Mouse (Mus musculus) subcutaneous adipose tissue, adult 2 months (tissue): ENCODE results near the gene Gria4. TPM values are rescaled to one million over a fixed set of nuclear protein-coding genes. Genes with fewer than 3 reads are reported as not detected.

ENCODE experiments used
- polyA plus RNA-seq: library from polyadenylated mRNA; depleted of rRNA; stranded (reverse); fragments of >200 nt; gene quantifications from 2 replicates; pipeline ENCODE4 v1.2.3, GENCODE M21; 2012; ENCODE audit warnings: low replicate concordance; rRNA removed

The Gria4 gene
- polyA plus RNA-seq, result 0.17 and 5.8 TPM in 2 replicates

GRCm38 (mm10) chr9:4795544-4796288, at the start of gene Gria4:
Gene Gria4, minus strand, starts transcription at chr9:4796234.

GRCm38 (mm10) chr9:4375828-4376639, 420.0 kb downstream of the Gria4 start, which contains the start of gene Msantd4:
Gene Msantd4, plus strand, starts transcription at chr9:4376562.

